Mouse (Mus musculus) neural tube, embryonic 14.5 days (tissue): ENCODE data around the gene Crkl. TPM values are rescaled to one million over a fixed set of nuclear protein-coding genes. Genes with fewer than 3 reads are reported as not detected.
"Not testable (repeated sequence)": the region's sequence is repeated elsewhere in the genome, so short reads cannot be mapped to it uniquely, and the experiment has no call there.

Source experiments
- ATAC-seq: fragments of 200-750 bp; cut with Nextera tagmentation; 2 replicates; pipeline ENCODE4 v1.8.0; 2017; ENCODE audit warnings: low read depth, mild to moderate bottlenecking, moderate TSS enrichment, moderate library complexity
- H3K27ac ChIP-seq: fragments of 300-500 bp; sonication (generic); 2 replicates; pipeline ENCODE4 v1.5.1; 2014; ENCODE audit warnings: low read depth, mild to moderate bottlenecking, control low read depth, low read length, moderate library complexity, mixed read lengths
- H3K27me3 ChIP-seq: fragments of 300-500 bp; sonication (generic); 2 replicates; pipeline ENCODE4 v1.6.1; 2014; ENCODE audit warnings: low read length; ENCODE audit not compliant: control insufficient read depth, insufficient read depth
- H3K36me3 ChIP-seq: fragments of 300-500 bp; sonication (generic); 2 replicates; pipeline ENCODE4 v1.6.1; 2014; ENCODE audit warnings: low read length, mixed read lengths; ENCODE audit not compliant: control insufficient read depth, insufficient read depth
- H3K4me1 ChIP-seq: fragments of 300-500 bp; sonication (generic); 2 replicates; pipeline ENCODE4 v1.6.1; 2014; ENCODE audit warnings: low read length; ENCODE audit not compliant: control insufficient read depth, insufficient read depth
- H3K4me2 ChIP-seq: fragments of 300-500 bp; sonication (generic); 2 replicates; pipeline ENCODE4 v1.6.1; 2014; ENCODE audit warnings: mild to moderate bottlenecking, low read depth, low read length, control low read depth
- H3K4me3 ChIP-seq: fragments of 300-500 bp; sonication (generic); 2 replicates; pipeline ENCODE4 v1.5.1; 2014; ENCODE audit warnings: low read depth, low read length, control low read depth, mixed read lengths
- H3K9ac ChIP-seq: fragments of 300-500 bp; sonication (generic); replicated peaks from 2 replicates; pipeline ENCODE4 v1.6.1; 2014; ENCODE audit warnings: low read depth, mild to moderate bottlenecking, control low read depth, low read length, mixed read lengths
- H3K9me3 ChIP-seq: fragments of 300-500 bp; sonication (generic); 2 replicates; pipeline ENCODE4 v1.6.1; 2016; ENCODE audit warnings: low read length; ENCODE audit not compliant: control insufficient read depth
- WGBS: fragments of 180-500 bp; shearing (Covaris S2); extraction: QIAGEN DNeasy Blood & Tissue Kit; methylation state at CpG from one replicate; pipeline ENCODE4 v1.1.7; 2014; 5-methylcytosine and 5-hydroxymethylcytosine counted together
- polyA plus RNA-seq: library from polyadenylated mRNA; unstranded; fragments of >200 nt; fragmentation: Nextera tagmentation; extraction: Ambion mirVana; gene quantifications from 2 replicates; pipeline ENCODE4 v1.2.1, GENCODE M21; 2014

Gene Crkl
- polyA plus RNA-seq, 1 experiment from 2014 or later, result 70.6 TPM

DNA sequence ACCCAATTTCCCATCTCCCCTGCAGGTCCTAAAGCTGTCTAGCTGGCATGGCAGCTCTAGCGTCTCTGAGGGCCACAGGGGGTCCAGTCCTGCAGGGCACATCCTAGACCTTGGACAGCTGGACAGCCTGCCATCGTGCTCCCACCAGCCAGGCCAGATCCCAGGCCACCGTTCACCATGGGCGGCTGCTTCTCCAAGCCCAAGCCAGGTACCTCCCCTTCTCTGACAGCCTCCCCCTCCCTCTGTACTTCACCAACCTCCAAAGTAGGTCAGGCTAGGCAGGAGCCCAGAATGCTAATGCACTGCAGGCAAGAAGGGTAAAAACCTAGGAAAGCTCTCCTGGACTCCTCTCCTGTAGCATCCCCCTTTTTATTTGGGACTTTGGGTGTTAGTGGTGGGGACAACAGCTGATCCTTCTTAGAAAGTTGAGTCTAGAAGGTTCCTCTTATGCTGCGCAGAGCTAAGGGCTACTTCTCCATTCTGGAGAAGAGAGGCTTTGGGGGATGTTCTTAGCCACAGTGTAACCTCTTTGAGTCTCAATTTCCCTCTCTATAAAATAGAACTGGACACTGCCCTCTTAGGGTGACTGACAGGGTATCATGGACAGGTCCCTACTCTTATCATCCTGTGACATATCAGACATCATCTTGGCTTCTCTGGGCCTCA, 40.2 kb downstream of the Crkl start:
- no peaks in the 10 kb centered on the region for H3K9me3 ChIP-seq
- H3K27ac ChIP-seq, result no peak overlapping the region
- H3K27me3 ChIP-seq, result no peaks in the 10 kb centered on the region
- no peaks in the 10 kb centered on the region for H3K36me3 ChIP-seq
- peaks cover 7% of the 10 kb centered on the region for H3K4me1 ChIP-seq
- H3K4me2 ChIP-seq, result no peak overlapping the region
- WGBS, result 73% methylated on average over 5 of the region's 5 CpGs
- no peak overlapping the region for H3K9ac ChIP-seq
- H3K4me3 ChIP-seq, result no peak overlapping the region
- ATAC-seq, result no peak

- Histone ChIP-seq H3K9ac (no peak overlapping the region), H3K36me3 (no peaks in the 10 kb centered on the region), H3K27me3 (no peaks in the 10 kb centered on the region), H3K4me2 (no peak overlapping the region), H3K9me3 (no peaks in the 10 kb centered on the region), H3K4me1 (no peaks in the 10 kb centered on the region), H3K4me3 (no peak overlapping the region), H3K27ac (no peak overlapping the region; the same call in 1 of the 2 replicates)
- ATAC-seq, result peak; percentile 16; the same call in 1 of the 2 replicates
- 35% methylated on average over 2 of the region's 2 CpGs for WGBS
Measured at GRCm38 (mm10) chr16:17496499-17497305, 44.9 kb downstream of the Crkl start.

DNA sequence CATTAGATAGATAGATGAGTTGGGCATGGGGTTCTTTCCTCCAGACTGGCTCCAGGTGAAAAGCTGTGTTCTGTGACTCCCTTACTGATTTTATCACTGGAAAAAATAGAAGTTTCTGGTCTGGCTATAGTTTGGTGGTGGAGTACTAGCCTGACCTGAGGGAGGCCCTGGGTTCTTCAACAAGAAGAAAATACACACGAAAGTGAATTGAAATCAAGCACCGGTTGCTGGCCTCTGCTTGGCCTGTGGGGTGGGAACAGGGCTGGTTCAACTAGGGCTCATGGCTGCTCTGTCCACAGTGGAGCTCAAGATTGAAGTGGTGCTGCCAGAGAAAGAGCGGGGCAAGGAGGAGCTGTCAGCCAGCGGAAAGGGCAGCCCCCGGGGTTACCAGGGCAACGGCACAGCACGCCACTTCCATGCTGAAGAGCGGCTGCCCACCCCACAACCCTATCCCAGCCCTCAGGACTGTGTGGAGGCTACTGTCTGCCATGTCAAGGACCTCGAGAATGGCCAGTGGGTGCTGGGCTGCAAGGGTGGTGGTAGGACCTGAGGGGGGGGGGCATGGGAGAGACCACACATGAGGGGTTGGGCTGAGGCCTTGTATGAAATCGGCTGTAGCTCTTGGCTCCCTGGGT, 47.6 kb downstream of the Crkl start:
- Histone ChIP-seq H3K4me1 (no peaks in the 10 kb centered on the region), H3K4me3 (no peak overlapping the region), H3K27me3 (no peaks in the 10 kb centered on the region), H3K27ac (no peak overlapping the region), H3K9ac (no peak overlapping the region), H3K9me3 (no peaks in the 10 kb centered on the region), H3K4me2 (no peak overlapping the region), H3K36me3 (no peaks in the 10 kb centered on the region)
- ATAC-seq, result peak; percentile 83
- 16% methylated on average over 10 of the region's 10 CpGs for WGBS

DNA sequence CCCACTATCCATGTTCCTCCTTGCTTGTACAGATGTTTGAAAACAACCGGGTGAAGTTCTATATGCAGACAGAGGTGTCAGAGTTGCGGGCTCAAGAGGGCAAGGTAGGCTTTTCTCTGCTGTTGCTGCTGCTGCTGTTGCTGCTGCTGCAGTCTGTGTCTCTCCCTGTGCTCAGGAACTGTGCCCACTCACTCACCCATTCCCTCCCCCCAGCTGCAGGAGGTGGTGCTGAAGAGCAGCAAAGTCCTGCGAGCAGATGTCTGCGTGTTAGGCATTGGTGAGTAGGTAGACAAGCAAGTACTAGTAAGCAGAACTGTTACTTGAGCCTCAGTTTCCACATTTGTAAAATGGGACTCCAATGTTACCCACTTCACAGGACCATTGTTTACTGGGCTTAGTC, 50.9 kb downstream of the Crkl start:
- Histone ChIP-seq H3K9ac (no peak overlapping the region), H3K36me3 (no peaks in the 10 kb centered on the region), H3K9me3 (no peaks in the 10 kb centered on the region), H3K4me1 (no peaks in the 10 kb centered on the region), H3K4me3 (no peak overlapping the region), H3K27me3 (no peaks in the 10 kb centered on the region), H3K4me2 (no peak overlapping the region), H3K27ac (no peak overlapping the region)
- no peak for ATAC-seq
- 86% methylated on average over 4 of the region's 4 CpGs for WGBS

GRCm38 (mm10) chr16:17507018-17507552, 55.3 kb downstream of the Crkl start:
- Histone ChIP-seq H3K27me3 (no peaks in the 10 kb centered on the region), H3K4me2 (no peak overlapping the region), H3K4me1 (peaks cover 10% of the 10 kb centered on the region), H3K9me3 (no peaks in the 10 kb centered on the region), H3K9ac (no peak overlapping the region), H3K27ac (no peak overlapping the region), H3K4me3 (no peak overlapping the region), H3K36me3 (peaks cover 3% of the 10 kb centered on the region; the same call in 1 of the 2 replicates)
- ATAC-seq, result no peak
- WGBS, result 92% methylated on average over 5 of the region's 5 CpGs

- H3K4me2 ChIP-seq, result peak overlapping the region; percentile 79
- H3K27me3 ChIP-seq, H3K9me3 ChIP-seq: not testable (repeated sequence)
- peaks cover 10% of the 10 kb centered on the region for H3K4me1 ChIP-seq
- ATAC-seq, result 0 out of 2 replicates have a peak, but pooled peaks have one; percentile 0
- peak overlapping the region; percentile 89 for H3K27ac ChIP-seq
- peak overlapping the region; percentile 74 for H3K4me3 ChIP-seq
- peak overlapping the region; percentile 84 for H3K9ac ChIP-seq
- H3K36me3 ChIP-seq, result peaks cover 13% of the 10 kb centered on the region; the same call in 1 of the 2 replicates
- 36% methylated on average over 3 of the region's 3 CpGs for WGBS
Measured at GRCm38 (mm10) chr16:17508031-17508430, 56.2 kb downstream of the Crkl start.

- under 1% methylated on average over 50 of the region's 50 CpGs for WGBS
- Histone ChIP-seq H3K9ac (peak within 1 kb of the TSS; percentile 84), H3K27me3 (no peaks in the 10 kb centered on the region), H3K4me3 (peak within 1 kb of the TSS; percentile 74), H3K4me1 (peaks cover 10% of the 10 kb centered on the region), H3K9me3 (no peaks in the 10 kb centered on the region), H3K4me2 (peak within 1 kb of the TSS; percentile 79), H3K36me3 (peaks cover 18% of the 10 kb centered on the region; the same call in 1 of the 2 replicates), H3K27ac (peak within 1 kb of the TSS; percentile 89)
- ATAC-seq, result peak; percentile 98
Measured at GRCm38 (mm10) chr16:17508546-17509239, 56.9 kb downstream of the Crkl start, which contains the start of gene Lztr1. TSS of gene Lztr1 (plus strand) at chr16:17508688.

GRCm38 (mm10) chr16:17509240-17509597, 57.4 kb downstream of the Crkl start:
- WGBS, result 11% methylated on average over 9 of the region's 9 CpGs
- Histone ChIP-seq H3K9ac (peak overlapping the region; percentile 84), H3K27me3 (no peaks in the 10 kb centered on the region), H3K36me3 (peaks cover 18% of the 10 kb centered on the region; the same call in 1 of the 2 replicates), H3K4me3 (peak overlapping the region; percentile 74), H3K27ac (peak overlapping the region; percentile 89), H3K4me1 (peaks cover 10% of the 10 kb centered on the region), H3K4me2 (peak overlapping the region; percentile 79), H3K9me3 (no peaks in the 10 kb centered on the region)
- ATAC-seq, result no peak; the same call in 1 of the 2 replicates
